Mouse (Mus musculus) hindbrain, embryonic 15.5 days (tissue): ENCODE data around the gene Slc29a1. TPM values are rescaled to one million over a fixed set of nuclear protein-coding genes. Genes with fewer than 3 reads are reported as not detected.

Experiments used
- ATAC-seq: fragments of 200-750 bp; cut with Nextera tagmentation; 2 replicates; pipeline ENCODE4 v1.8.0; 2017; ENCODE audit warnings: low read depth, moderate number of reproducible peaks, moderate TSS enrichment; ENCODE audit not compliant: low FRiP score
- H3K27ac ChIP-seq: fragments of 300-500 bp; sonication (generic); replicated peaks from 2 replicates; pipeline ENCODE4 v1.5.1; 2015; ENCODE audit warnings: mild to moderate bottlenecking, inconsistent platforms
- H3K27me3 ChIP-seq: fragments of 300-500 bp; sonication (generic); 2 replicates; pipeline ENCODE4 v1.6.1; 2015; ENCODE audit warnings: control low read depth, inconsistent platforms
- H3K36me3 ChIP-seq: fragments of 300-500 bp; sonication (generic); 2 replicates; pipeline ENCODE4 v1.6.1; 2015; ENCODE audit warnings: control low read depth, inconsistent platforms
- H3K4me1 ChIP-seq: fragments of 300-500 bp; sonication (generic); replicated peaks from 2 replicates; pipeline ENCODE4 v1.6.1; 2015; ENCODE audit warnings: control low read depth, inconsistent platforms
- H3K4me2 ChIP-seq: fragments of 300-500 bp; sonication (generic); 2 replicates; pipeline ENCODE4 v1.6.1; 2015; ENCODE audit warnings: moderate library complexity, mild to moderate bottlenecking, inconsistent platforms
- H3K4me3 ChIP-seq: fragments of 300-500 bp; sonication (generic); 2 replicates; pipeline ENCODE4 v1.5.1; 2015; ENCODE audit warnings: mild to moderate bottlenecking, inconsistent platforms
- H3K9ac ChIP-seq: fragments of 300-500 bp; sonication (generic); 2 replicates; pipeline ENCODE4 v1.6.1; 2015; ENCODE audit warnings: inconsistent platforms
- H3K9me3 ChIP-seq: fragments of 300-500 bp; sonication (generic); 2 replicates; pipeline ENCODE4 v1.6.1; 2016; ENCODE audit warnings: control low read depth, inconsistent platforms
- WGBS: fragments of 180-500 bp; shearing (Covaris S2); methylation state at CpG from one replicate; pipeline ENCODE4 v1.1.7; 2015; 5-methylcytosine and 5-hydroxymethylcytosine counted together
- polyA plus RNA-seq: library from polyadenylated mRNA; unstranded; fragments of >200 nt; fragmentation: Nextera tagmentation; extraction: Ambion mirVana; gene quantifications from 2 replicates; pipeline ENCODE4 v1.2.1, GENCODE M21; 2015

The Slc29a1 gene
- polyA plus RNA-seq, 1 experiment from 2014 or later, result 46.4 TPM

- Histone ChIP-seq H3K36me3 (peaks cover 22% of the 10 kb centered on the region), H3K27me3 (no peaks in the 10 kb centered on the region), H3K9ac (no peak overlapping the region), H3K4me3 (no peak overlapping the region; the same call in 1 of the 2 replicates), H3K4me1 (peaks cover 34% of the 10 kb centered on the region), H3K27ac (no peak overlapping the region), H3K9me3 (no peaks in the 10 kb centered on the region), H3K4me2 (peak overlapping the region; percentile 80; the same call in 1 of the 2 replicates)
- no peak for ATAC-seq
- WGBS, result 80% methylated on average over 12 of the region's 12 CpGs
Measured at GRCm38 (mm10) chr17:45563216-45563615, 36.2 kb downstream of the Slc29a1 start.

DNA sequence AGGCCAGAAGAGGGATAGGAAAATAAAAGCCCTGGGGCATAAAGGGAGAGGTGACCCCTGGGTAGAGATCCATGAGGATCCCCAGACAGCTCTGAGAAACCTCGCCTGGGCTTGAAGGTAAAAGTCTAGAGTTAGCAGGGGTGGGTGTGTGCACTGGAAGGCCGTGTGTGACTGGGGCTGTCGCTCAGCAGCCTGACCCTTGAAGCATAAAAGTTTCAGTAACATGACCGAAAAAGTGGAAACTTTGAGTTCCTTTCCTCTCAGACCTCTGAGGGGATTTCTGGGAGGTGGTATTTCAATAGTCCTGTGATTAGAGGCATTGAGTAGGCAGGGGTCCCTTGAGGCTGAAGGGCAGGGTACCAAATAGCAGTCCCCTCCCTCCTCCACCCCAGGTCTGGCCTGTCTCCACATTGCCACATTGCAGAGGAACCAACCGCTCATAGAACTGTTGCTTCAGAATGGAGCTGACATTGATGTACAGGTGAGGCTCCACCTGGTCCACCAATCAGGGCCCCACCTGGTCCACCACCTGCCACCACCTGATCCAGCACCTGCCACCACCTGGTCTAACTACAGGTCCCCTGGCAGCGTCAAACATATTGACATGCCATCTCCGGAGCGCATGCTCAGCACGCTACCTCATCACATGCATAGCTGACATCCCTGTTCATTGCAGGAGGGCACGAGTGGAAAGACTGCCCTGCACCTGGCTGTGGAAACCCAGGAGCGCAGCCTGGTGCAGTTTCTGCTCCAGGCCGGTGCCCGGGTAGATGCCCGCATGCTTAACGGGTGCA is 39.5 kb downstream of the Slc29a1 start:
- Histone ChIP-seq H3K27ac (no peak overlapping the region), H3K27me3 (peaks cover 9% of the 10 kb centered on the region), H3K4me3 (no peak overlapping the region), H3K4me1 (peaks cover 20% of the 10 kb centered on the region), H3K9ac (no peak overlapping the region), H3K36me3 (no peaks in the 10 kb centered on the region), H3K4me2 (no peak overlapping the region), H3K9me3 (no peaks in the 10 kb centered on the region)
- no peak for ATAC-seq
- 90% methylated on average over 15 of the region's 15 CpGs for WGBS

GRCm38 (mm10) chr17:45557998-45558862 is 41.2 kb downstream of the Slc29a1 start:
- H3K4me1 ChIP-seq, result peaks cover 15% of the 10 kb centered on the region
- no peak overlapping the region for H3K4me2 ChIP-seq
- no peak overlapping the region for H3K9ac ChIP-seq
- H3K36me3 ChIP-seq, result no peaks in the 10 kb centered on the region
- no peaks in the 10 kb centered on the region for H3K9me3 ChIP-seq
- no peak overlapping the region for H3K4me3 ChIP-seq
- peaks cover 11% of the 10 kb centered on the region for H3K27me3 ChIP-seq
- WGBS, result 73% methylated on average over 16 of the region's 16 CpGs
- no peak overlapping the region for H3K27ac ChIP-seq
- no peak for ATAC-seq

- Histone ChIP-seq H3K9me3 (no peaks in the 10 kb centered on the region), H3K27me3 (peaks cover 11% of the 10 kb centered on the region), H3K9ac (no peak overlapping the region), H3K36me3 (no peaks in the 10 kb centered on the region), H3K27ac (no peak overlapping the region), H3K4me1 (peaks cover 15% of the 10 kb centered on the region), H3K4me3 (no peak overlapping the region), H3K4me2 (peak overlapping the region; percentile 83; the same call in 1 of the 2 replicates)
- 67% methylated on average over 7 of the region's 7 CpGs for WGBS
- no peak for ATAC-seq
Measured at GRCm38 (mm10) chr17:45557246-45557824, 42.1 kb downstream of the Slc29a1 start.

DNA sequence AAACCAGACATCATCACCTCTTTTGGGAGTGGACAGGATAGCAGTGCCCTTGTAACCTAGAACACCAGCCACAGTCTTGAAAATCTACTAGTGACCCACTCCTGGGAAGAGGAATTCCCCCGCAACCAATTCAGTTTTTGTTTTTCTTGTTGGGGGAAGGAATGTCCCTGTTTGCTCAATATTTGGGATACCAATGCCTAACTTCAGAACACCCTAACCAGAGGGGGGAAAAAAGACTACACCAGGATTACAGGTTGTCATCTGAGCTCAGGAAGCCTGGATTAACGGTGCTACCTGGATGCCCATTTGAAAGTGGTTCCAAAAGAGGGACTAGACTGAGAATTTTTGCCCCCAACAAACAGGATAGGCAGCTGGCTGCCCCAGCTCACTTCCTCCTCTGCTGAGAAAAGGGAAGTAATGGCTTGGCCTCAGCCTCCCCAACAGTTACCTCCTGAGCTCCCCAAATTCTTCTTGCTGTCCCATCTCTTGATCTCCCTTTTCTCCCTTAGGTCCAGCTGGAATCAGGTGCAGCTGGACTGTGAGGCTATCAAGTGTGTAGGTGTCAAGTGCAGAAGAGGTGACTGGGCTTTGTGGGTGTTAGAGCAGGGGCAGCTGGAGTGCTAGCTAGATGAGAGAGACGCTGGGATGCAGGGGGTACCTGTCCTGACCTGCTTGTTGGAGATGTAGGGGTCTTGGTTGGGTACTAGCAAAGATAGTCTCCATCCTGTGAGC is 42.7 kb downstream of the Slc29a1 start:
- no peak for ATAC-seq
- peaks cover 19% of the 10 kb centered on the region for H3K4me1 ChIP-seq
- H3K36me3 ChIP-seq, result no peaks in the 10 kb centered on the region
- H3K4me3 ChIP-seq, result peak overlapping the region; percentile 70
- peak overlapping the region; percentile 64 for H3K9ac ChIP-seq
- peaks cover 11% of the 10 kb centered on the region for H3K27me3 ChIP-seq
- 78% methylated on average over 3 of the region's 3 CpGs for WGBS
- peak overlapping the region; percentile 83 for H3K4me2 ChIP-seq
- no peak overlapping the region for H3K27ac ChIP-seq
- H3K9me3 ChIP-seq, result no peaks in the 10 kb centered on the region

- Histone ChIP-seq H3K9ac (peak overlapping the region; percentile 64), H3K4me1 (peaks cover 19% of the 10 kb centered on the region), H3K27ac (0 out of 2 replicates have a peak overlapping the region, but pooled peaks have one; percentile 30), H3K9me3 (no peaks in the 10 kb centered on the region), H3K27me3 (peaks cover 11% of the 10 kb centered on the region), H3K36me3 (no peaks in the 10 kb centered on the region), H3K4me2 (peak overlapping the region; percentile 83), H3K4me3 (peak overlapping the region; percentile 70)
- WGBS, result 3% methylated on average over 14 of the region's 14 CpGs
- no peak for ATAC-seq
Measured at GRCm38 (mm10) chr17:45556107-45556489, 43.3 kb downstream of the Slc29a1 start.

- ATAC-seq, result peak; percentile 68
- Histone ChIP-seq H3K27ac (peak within 1 kb of the TSS; percentile 30; the same call in 1 of the 2 replicates), H3K36me3 (no peaks in the 10 kb centered on the region), H3K9me3 (no peaks in the 10 kb centered on the region), H3K9ac (peak within 1 kb of the TSS; percentile 64), H3K27me3 (peaks cover 11% of the 10 kb centered on the region), H3K4me2 (peak within 1 kb of the TSS; percentile 83), H3K4me1 (peaks cover 19% of the 10 kb centered on the region), H3K4me3 (peak within 1 kb of the TSS; percentile 70)
- WGBS, result under 1% methylated on average over 45 of the region's 45 CpGs
Measured at GRCm38 (mm10) chr17:45555452-45556106, 43.8 kb downstream of the Slc29a1 start, which contains the start of gene Nfkbie. Nfkbie (plus strand) TSS chr17:45555703.

DNA sequence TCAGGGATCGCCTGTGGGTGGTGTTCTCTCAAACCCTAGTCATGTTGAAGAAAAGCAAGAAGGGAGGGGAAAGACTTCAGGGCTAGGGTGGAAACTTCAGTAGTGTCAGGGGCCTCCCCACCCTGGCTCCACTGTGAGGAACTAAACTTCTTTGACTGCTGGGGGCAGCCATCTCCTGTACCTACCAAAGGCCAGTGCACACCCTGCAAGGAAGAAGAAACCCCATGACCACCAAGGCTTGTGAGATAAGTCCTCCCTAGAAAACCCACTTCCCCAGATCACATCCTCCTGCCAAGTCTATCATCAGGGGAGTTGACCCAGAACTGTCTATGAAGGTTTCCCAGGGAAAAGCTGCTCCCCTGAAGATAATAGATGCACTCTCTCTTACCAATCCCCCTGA is 45.0 kb downstream of the Slc29a1 start:
- ATAC-seq, result no peak
- H3K4me3 ChIP-seq, result no peak overlapping the region
- no peak overlapping the region for H3K27ac ChIP-seq
- no peak overlapping the region for H3K9ac ChIP-seq
- WGBS, result 45% methylated on average over 1 of the region's 1 CpGs
- H3K36me3 ChIP-seq, result no peaks in the 10 kb centered on the region
- peaks cover 26% of the 10 kb centered on the region for H3K4me1 ChIP-seq
- no peak overlapping the region for H3K4me2 ChIP-seq
- no peaks in the 10 kb centered on the region for H3K9me3 ChIP-seq
- peaks cover 11% of the 10 kb centered on the region for H3K27me3 ChIP-seq

DNA sequence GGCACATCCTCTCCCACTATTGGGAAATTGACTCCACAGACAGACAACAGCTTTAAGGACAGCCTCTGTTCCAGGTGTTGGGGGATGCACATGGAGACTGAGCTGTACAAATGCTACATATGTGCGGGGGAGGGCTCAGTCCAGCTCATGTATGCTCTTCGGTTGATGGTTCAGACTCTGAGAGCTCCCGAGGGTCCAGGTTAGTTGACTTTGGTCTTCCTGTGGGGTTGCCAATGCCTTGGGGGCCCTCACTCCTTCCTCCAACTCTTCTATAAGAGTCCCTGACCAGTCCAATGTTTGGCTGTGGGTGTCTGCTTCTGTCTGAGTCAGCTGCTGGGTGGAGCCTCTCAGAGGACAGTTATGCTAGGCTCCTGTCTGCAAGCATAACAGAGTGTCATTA is 46.3 kb downstream of the Slc29a1 start:
- Histone ChIP-seq H3K9me3 (no peaks in the 10 kb centered on the region), H3K27ac (no peak overlapping the region), H3K4me3 (no peak overlapping the region), H3K27me3 (peaks cover 11% of the 10 kb centered on the region), H3K36me3 (no peaks in the 10 kb centered on the region), H3K4me1 (peaks cover 31% of the 10 kb centered on the region), H3K4me2 (no peak overlapping the region), H3K9ac (no peak overlapping the region)
- 79% methylated on average over 3 of the region's 3 CpGs for WGBS
- ATAC-seq, result no peak

DNA sequence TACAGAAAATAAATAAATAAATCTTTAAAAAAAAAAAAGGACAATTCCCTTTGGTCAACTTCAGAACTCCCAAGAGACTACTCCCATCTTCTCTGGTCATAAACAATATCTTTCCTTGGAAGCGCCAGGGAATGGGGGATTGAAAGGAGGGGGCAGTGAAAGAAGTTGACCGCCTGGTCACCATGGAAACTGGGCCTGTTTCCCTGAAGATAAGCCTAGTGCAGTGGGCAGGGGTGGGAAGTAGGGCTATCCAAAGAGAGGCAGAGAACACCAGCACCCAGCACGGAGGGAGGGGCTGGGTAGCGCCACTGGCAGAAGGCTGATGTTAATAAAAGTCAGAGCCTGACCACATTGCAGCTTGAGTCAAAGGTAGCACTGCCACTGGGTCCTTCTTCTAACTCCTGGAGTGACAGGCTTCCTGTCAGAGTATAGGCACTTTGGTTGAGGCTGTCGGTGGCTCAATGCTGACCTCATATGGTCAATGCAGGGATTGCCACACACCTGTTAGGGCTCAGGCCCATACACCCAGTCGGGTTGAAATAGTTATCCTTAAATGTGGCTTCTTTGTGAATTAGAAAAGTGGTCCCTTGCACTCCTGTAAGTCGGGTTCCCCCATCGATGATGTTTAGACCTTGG is 47.5 kb downstream of the Slc29a1 start:
- H3K9ac ChIP-seq, result no peak overlapping the region
- H3K9me3 ChIP-seq, result no peaks in the 10 kb centered on the region
- H3K27me3 ChIP-seq, result peaks cover 14% of the 10 kb centered on the region
- no peak overlapping the region for H3K4me3 ChIP-seq
- H3K4me2 ChIP-seq, result no peak overlapping the region
- peaks cover 43% of the 10 kb centered on the region for H3K4me1 ChIP-seq
- H3K27ac ChIP-seq, result no peak overlapping the region
- no peaks in the 10 kb centered on the region for H3K36me3 ChIP-seq
- 4% methylated on average over 8 of the region's 8 CpGs for WGBS
- ATAC-seq, result 0 out of 2 replicates have a peak, but pooled peaks have one; percentile 28
